Mouse (Mus musculus) 416B (cell line): ENCODE results near the gene Olfr888.

Experiments used
- DNase-seq: peaks from one replicate; pipeline ENCODE4 v3.0.0; 2011; ENCODE audit warnings: low read depth

Gene Olfr888

DNA sequence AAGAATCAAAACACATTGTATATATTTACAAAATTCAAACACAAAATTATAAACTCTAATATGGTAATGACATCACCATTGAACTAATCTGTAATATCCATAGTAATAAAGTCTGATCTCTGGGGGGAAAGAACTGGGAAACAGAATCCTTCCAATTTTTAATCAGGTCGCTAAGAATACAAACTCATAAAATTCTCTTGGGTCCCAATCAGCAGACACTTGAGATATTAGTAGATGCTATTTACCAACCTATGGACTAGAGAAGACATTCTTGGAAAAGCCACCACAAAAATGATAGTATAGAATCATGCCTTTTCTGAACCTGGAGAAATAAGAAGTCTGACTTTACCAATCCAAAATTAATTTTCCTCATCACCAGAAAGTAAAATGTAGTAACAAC is at the start of gene Olfr888:
Gene Olfr888 (plus strand): TSS at position 301 of the 400 bp plus-strand sequence.
- DNase-seq = no peak

DNA sequence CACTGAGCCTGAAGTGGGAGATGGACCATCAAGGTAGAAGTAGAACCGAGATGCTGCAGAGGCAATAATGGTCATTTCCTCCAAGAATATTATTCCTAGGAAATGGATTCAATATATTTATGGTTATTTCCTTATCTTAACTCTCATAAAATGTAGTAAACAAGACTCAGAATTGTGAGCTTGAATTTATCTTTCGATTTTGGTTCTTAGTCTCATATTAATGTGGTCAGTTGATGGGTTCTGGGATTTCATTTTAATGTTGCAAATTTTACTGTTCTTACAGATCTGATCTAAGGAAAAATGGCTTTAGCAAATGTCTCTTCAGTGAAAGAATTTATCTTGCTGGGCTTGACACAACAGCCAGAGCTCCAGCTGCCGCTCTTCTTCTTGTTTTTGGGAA is 46.9 kb upstream of the Olfr888 start, which contains the start of gene Olfr885:
Gene Olfr885 (plus strand): TSS at position 301 of the 400 bp plus-strand sequence.
- no peak for DNase-seq

DNA sequence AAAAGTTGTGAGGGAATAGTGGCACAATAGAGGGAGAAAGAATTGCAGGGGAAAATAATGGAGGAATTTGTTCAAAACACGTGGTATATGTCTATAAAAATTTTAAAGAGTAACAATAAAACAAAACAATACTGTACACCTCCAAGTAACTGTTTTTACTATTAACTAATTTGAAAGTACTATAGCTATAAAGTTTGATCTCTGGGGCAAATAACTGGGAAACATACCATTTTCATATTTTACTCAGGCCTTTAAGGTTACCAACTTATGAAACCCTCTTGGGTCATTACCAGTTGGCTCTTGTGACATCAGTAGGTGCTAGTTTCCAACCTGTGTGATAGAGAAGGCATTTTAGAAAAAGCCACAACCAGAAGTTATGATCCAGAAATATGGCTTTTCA is 24.2 kb upstream of the Olfr888 start, which contains the start of gene Olfr887:
Gene Olfr887 (plus strand): TSS at position 301 of the 400 bp plus-strand sequence.
- DNase-seq = no peak

DNA sequence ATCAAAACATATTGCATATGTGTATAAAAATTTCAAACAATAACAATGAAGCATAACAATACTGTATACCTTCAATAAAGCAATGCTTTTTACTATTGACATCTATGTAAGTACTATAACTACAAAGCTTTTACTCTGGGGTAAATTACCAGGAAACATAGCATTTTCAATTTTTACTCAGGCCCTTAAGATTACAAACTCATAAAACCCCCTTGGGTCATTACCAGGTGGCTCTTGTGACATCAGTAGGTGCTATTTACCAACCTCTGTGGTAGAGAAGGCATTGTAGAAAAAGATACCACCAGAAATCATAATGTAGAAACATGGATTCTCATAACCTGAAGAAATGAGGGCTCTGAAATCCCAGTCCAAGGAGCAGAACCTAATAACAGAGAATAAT is 7.0 kb downstream of the Olfr888 start, which contains the start of gene Olfr889:
Gene Olfr889 (plus strand): TSS at position 301 of the 400 bp plus-strand sequence.
- no peak for DNase-seq

DNA sequence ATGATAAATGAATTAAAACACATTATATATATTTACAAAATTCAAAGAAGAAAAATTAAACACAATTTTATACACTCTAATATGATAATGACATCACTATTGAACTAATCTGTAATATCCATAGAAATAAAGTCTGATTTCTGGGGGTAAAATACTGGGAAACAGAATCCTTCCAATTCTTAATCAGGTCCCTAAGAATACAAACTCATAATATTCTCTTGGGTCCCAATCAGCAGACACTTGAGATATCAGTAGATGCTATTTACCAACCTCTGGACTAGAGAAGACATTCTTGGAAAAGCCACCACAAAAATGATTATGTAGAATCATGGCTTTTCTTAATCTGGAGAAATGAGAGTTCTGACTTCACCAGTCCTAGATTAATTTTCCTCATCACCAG is 34.3 kb downstream of the Olfr888 start, which contains the start of gene Olfr890:
Gene Olfr890 (plus strand): TSS at position 301 of the 400 bp plus-strand sequence.
- no peak for DNase-seq
